In the genomic region with DNA sequence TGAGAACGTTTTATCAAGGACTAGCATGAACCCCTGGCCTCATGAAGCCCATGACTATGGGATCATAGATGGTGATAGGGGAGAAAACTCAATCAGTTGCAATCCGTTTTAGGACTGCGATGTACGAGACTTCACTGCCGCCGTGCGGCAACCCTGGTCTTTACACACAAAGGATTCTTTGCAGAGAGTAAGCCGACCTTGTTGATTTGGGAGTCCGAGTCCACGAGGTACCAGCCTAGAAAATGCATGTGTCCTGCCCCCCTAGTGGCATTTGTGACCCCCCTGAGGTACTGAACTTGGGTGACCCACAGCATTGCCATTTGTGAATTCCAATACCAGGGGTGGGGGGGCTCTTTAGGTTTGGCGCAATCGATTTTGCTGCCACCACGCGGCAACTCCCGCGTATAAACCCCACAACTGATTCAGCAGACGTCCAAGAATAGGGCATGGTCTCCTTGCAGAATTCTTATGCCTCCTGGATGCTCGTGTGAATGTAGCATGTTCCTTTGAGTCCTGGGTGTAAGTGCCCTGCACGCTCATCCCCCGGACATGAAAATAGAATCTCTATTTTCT, we compare ENCODE assay signal across 8 mouse cellular contexts. TPM values are rescaled to one million over a fixed set of nuclear protein-coding genes. Genes with fewer than 3 reads are reported as not detected.
DNase-seq lines count a peak whose midpoint lies in the region; ATAC-seq and TF ChIP-seq lines count a peak whose summit lies in the region.

No protein-coding gene starts in this region.

- H3K4me3 ChIP-seq in embryonic facial prominence, embryonic 11.5 days (ENCODE audit: low read depth, low read length) = no peak overlapping the region
- peak overlapping the region; percentile 40 for H3K4me3 ChIP-seq in heart, embryonic 16.5 days (ENCODE audit: low read length)
- H3K4me3 ChIP-seq in lung, postnatal 0 days (ENCODE audit: low read depth, low read length) = no peak overlapping the region

- TF ChIP-seq CTCF in lung, postnatal 0 days (IDR thresholded peaks at IDR 0.05) = peak; percentile 65

- no peak overlapping the region for H3K9ac ChIP-seq in embryonic facial prominence, embryonic 11.5 days (replicated peaks; ENCODE audit: low read length)
- H3K9ac ChIP-seq in heart, embryonic 16.5 days (ENCODE audit: low read length) = no peak overlapping the region
- H3K9ac ChIP-seq in lung, postnatal 0 days (replicated peaks; ENCODE audit: low read depth) = no peak overlapping the region

- no peak overlapping the region for H3K27ac ChIP-seq in embryonic facial prominence, embryonic 11.5 days (replicated peaks; ENCODE audit: low read depth, low read length)
- H3K27ac ChIP-seq in heart, embryonic 16.5 days (ENCODE audit: low read length) = no peak overlapping the region
- H3K27ac ChIP-seq in lung, postnatal 0 days (ENCODE audit: low read length) = no peak overlapping the region

- WGBS in embryonic facial prominence, embryonic 11.5 days = 51% methylated on average over 20 of the region's 20 CpGs
- 52% methylated on average over 20 of the region's 20 CpGs for WGBS in heart, embryonic 16.5 days
- 43% methylated on average over 20 of the region's 20 CpGs for WGBS in lung, postnatal 0 days

- no peaks in the 10 kb centered on the region for H3K36me3 ChIP-seq in embryonic facial prominence, embryonic 11.5 days (replicated peaks; ENCODE audit: control insufficient read depth, insufficient read depth, low read depth, low read length)
- no peaks in the 10 kb centered on the region for H3K36me3 ChIP-seq in heart, embryonic 16.5 days (ENCODE audit: control insufficient read depth, insufficient read depth)
- H3K36me3 ChIP-seq in lung, postnatal 0 days (ENCODE audit: insufficient read depth, low read length) = no peaks in the 10 kb centered on the region

- no peak for ATAC-seq in embryonic facial prominence, embryonic 11.5 days (replicated peaks; ENCODE audit: insufficient number of reproducible peaks, low FRiP score, low TSS enrichment, low read depth)
- ATAC-seq in heart, embryonic 16.5 days (replicated peaks; ENCODE audit: extremely low read depth, insufficient read depth, low FRiP score) = no peak
- no peak for ATAC-seq in lung, postnatal 0 days

- no peaks in the 10 kb centered on the region for H3K4me1 ChIP-seq in embryonic facial prominence, embryonic 11.5 days (ENCODE audit: control insufficient read depth, insufficient read depth, low read length)
- H3K4me1 ChIP-seq in heart, embryonic 16.5 days (ENCODE audit: control insufficient read depth, insufficient read depth, low read length) = peaks cover 9% of the 10 kb centered on the region
- H3K4me1 ChIP-seq in lung, postnatal 0 days (ENCODE audit: insufficient read depth, low read depth, low read length) = no peaks in the 10 kb centered on the region

- peak; percentile 51 for DNase-seq in ES-CJ7 (ENCODE audit: low read depth, low spot score)
- DNase-seq in adrenal gland, adult 2 months = peak; percentile 40
- DNase-seq in embryonic facial prominence, embryonic 11.5 days (ENCODE audit: low spot score) = peak; percentile 76
- DNase-seq in kidney, postnatal 36 days = peak; percentile 8 to 58
- peak; percentile 53 for DNase-seq in lung, postnatal 0 days (ENCODE audit: low spot score)
- DNase-seq in retina, postnatal 7 days (ENCODE audit: low read depth, low spot score) = peak; percentile 25
- DNase-seq in c-Kit-positive CD71-positive TER-119-positive erythroid progenitor cells, embryonic 14.5 days (ENCODE audit: low spot score) = no peak

- peak overlapping the region; percentile 19 for H3K4me2 ChIP-seq in embryonic facial prominence, embryonic 11.5 days (ENCODE audit: low read depth, low read length)
- H3K4me2 ChIP-seq in heart, embryonic 16.5 days (ENCODE audit: low read depth, low read length) = peak overlapping the region; percentile 63
- H3K4me2 ChIP-seq in lung, postnatal 0 days (replicated peaks; ENCODE audit: low read depth, low read length) = peak overlapping the region; percentile 35; the same call in 1 of the 2 replicates

- no peak for TF ChIP-seq EP300 in lung, postnatal 0 days (IDR thresholded peaks at IDR 0.05)

- 0 out of 2 replicates have a peak, but pooled peaks cover 2% of the 10 kb centered on the region for H3K9me3 ChIP-seq in embryonic facial prominence, embryonic 11.5 days (replicated peaks; ENCODE audit: control insufficient read depth, low read length)
- peaks cover 10% of the 10 kb centered on the region for H3K9me3 ChIP-seq in heart, embryonic 16.5 days (replicated peaks; ENCODE audit: control insufficient read depth, low read length)
- H3K9me3 ChIP-seq in lung, postnatal 0 days (ENCODE audit: low read length) = no peaks in the 10 kb centered on the region

- no peaks in the 10 kb centered on the region for H3K27me3 ChIP-seq in embryonic facial prominence, embryonic 11.5 days (ENCODE audit: control insufficient read depth, insufficient read depth, low read length)
- no peaks in the 10 kb centered on the region for H3K27me3 ChIP-seq in heart, embryonic 16.5 days (ENCODE audit: control insufficient read depth, insufficient read depth, low read length)
- H3K27me3 ChIP-seq in lung, postnatal 0 days (replicated peaks; ENCODE audit: insufficient read depth, low read length) = no peaks in the 10 kb centered on the region

RNA-seq across cellular contexts. Expression of gene Mrpl23, which starts 49.3 kb away (rescaled TPM):
- total RNA-seq in adrenal gland, adult 2 months (2021) = 1 to 10 TPM; 2.2 to 8.0 TPM
- 6.9 and 7.6 TPM in 2 replicates for polyA plus RNA-seq in adrenal gland, adult 2 months (2012; rRNA removed)
- polyA plus RNA-seq in embryonic facial prominence, embryonic 11.5 days (2014; fragmentation: Nextera tagmentation; extraction: Ambion mirVana) = 16.4 and 17.2 TPM in 2 replicates
- polyA plus RNA-seq in heart, embryonic 16.5 days (2015; fragmentation: Nextera tagmentation; extraction: Ambion mirVana) = 14.2 and 20.0 TPM in 2 replicates
- polyA plus RNA-seq in lung, postnatal 0 days (2015; fragmentation: Nextera tagmentation; extraction: Ambion mirVana) = 15.2 and 15.7 TPM in 2 replicates
